Mouse (Mus musculus): ENCODE data around the gene Lsamp. TPM values are rescaled to one million over a fixed set of nuclear protein-coding genes. Genes with fewer than 3 reads are reported as not detected.

Gene Lsamp
- total RNA-seq (2012; rRNA removed), result not detected in 2 replicates

DNA sequence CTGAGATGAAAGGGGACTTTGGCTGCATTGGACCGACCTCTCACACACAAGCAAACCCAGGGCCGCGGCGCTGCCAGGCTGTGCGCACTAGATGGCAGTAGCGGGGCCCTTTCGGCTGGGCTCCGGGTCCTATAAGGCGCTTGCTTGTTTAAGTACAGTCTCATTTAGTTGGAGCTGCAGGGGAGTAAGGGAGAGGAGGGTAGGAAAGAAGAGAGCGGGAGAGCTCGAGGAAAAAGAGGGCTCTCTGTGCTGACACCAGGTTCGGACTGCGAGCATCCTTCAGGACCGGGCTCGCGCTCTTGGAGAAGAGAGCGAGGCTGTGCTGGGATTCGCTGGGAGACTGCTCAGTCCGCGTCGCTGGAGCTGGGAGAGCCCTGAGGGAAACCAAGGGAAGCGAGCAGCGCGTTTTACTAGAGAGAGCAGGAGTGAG, at the start of gene Lsamp:
TSS of gene Lsamp (plus strand) at position 157 of the 430 bp plus-strand sequence.
- no peak for TF ChIP-seq HCFC1 (IDR thresholded peaks at IDR 0.05; ENCODE audit: borderline replicate concordance, insufficient read depth, low read length)
- no peak for TF ChIP-seq MAFK (IDR thresholded peaks at IDR 0.05; ENCODE audit: insufficient read depth, low read depth, low read length)
- no peak for TF ChIP-seq ZNF384 (IDR thresholded peaks at IDR 0.05; ENCODE audit: low read depth, low read length)
- no peak for TF ChIP-seq CHD2 (IDR thresholded peaks at IDR 0.05; ENCODE audit: low read depth, low read length)
- TF ChIP-seq ZC3H11A (IDR thresholded peaks at IDR 0.05; ENCODE audit: borderline replicate concordance, low read depth, low read length), result no peak
- peak; percentile 63 for DNase-seq (ENCODE audit: low read depth, low spot score)
- H3K9ac ChIP-seq (ENCODE audit: insufficient read depth, low read depth, low read length, poor library complexity, severe bottlenecking), result 0 out of 2 replicates have a peak within 1 kb of the TSS, but pooled peaks have one; percentile 33
- H3K27ac ChIP-seq (ENCODE audit: insufficient read depth, low read depth, low read length, poor library complexity, severe bottlenecking), result no peak within 1 kb of the TSS
- no peaks in the 10 kb centered on the region for H3K36me3 ChIP-seq (ENCODE audit: control insufficient read depth, insufficient read depth, low read length, poor library complexity, severe bottlenecking)
- H3K4me3 ChIP-seq (ENCODE audit: insufficient read depth in 1 of 2, low read depth in 1 of 2, low read length in 2 of 2, poor library complexity in 1 of 2, severe bottlenecking in 1 of 2), result peak within 1 kb of the TSS; percentile 59 to 76
- no peaks in the 10 kb centered on the region for H3K9me3 ChIP-seq (ENCODE audit: control insufficient read depth, insufficient read depth, low read depth, low read length)
- in situ Hi-C loops (cut with MboI; ENCODE audit: low sequenced_read_pairs in 2 of 2, unreplicated experiment in 2 of 2), result no loop called here
- H3K4me1 ChIP-seq (ENCODE audit: control insufficient read depth in 2 of 2, insufficient read depth in 2 of 2, low read length in 2 of 2, poor library complexity in 1 of 2), result no peaks in the 10 kb centered on the region

DNA sequence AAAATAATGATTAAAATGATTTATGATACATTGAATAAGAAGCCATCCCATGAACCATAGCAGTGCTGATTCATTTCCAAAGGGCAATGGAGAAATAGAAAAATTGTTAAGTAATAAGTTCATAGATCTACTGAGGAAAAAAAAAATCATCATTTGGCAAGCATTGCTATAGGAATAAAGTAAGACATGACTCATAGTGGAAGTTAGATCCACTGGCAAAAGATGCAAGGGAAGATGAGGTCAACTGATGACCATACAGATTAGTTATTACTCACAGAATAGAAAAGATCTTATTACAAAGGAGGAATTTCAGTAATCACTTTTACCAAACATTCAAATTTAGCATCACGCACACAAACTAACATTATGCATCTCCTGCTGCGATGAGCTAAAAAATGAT, 26.5 kb upstream of the Lsamp start:
- in situ Hi-C loops (cut with MboI; ENCODE audit: low sequenced_read_pairs in 2 of 2, unreplicated experiment in 2 of 2), result no loop called here
- Histone ChIP-seq H3K9me3 (ENCODE audit: control insufficient read depth, insufficient read depth, low read depth, low read length) (no peaks in the 10 kb centered on the region), H3K36me3 (ENCODE audit: control insufficient read depth, insufficient read depth, low read length, poor library complexity, severe bottlenecking) (no peaks in the 10 kb centered on the region), H3K4me3 (ENCODE audit: insufficient read depth in 1 of 2, low read depth in 1 of 2, low read length in 2 of 2, poor library complexity in 1 of 2, severe bottlenecking in 1 of 2) (no peak overlapping the region), H3K4me1 (ENCODE audit: control insufficient read depth in 2 of 2, insufficient read depth in 2 of 2, low read length in 2 of 2, poor library complexity in 1 of 2) (no peaks in the 10 kb centered on the region), H3K9ac (ENCODE audit: insufficient read depth, low read depth, low read length, poor library complexity, severe bottlenecking) (no peak overlapping the region), H3K27ac (ENCODE audit: insufficient read depth, low read depth, low read length, poor library complexity, severe bottlenecking) (no peak overlapping the region)
- no peak for TF ChIP-seq CHD2 (IDR thresholded peaks at IDR 0.05; ENCODE audit: low read depth, low read length)
- no peak for TF ChIP-seq ZC3H11A (IDR thresholded peaks at IDR 0.05; ENCODE audit: borderline replicate concordance, low read depth, low read length)
- no peak for TF ChIP-seq MAFK (IDR thresholded peaks at IDR 0.05; ENCODE audit: insufficient read depth, low read depth, low read length)
- no peak for TF ChIP-seq HCFC1 (IDR thresholded peaks at IDR 0.05; ENCODE audit: borderline replicate concordance, insufficient read depth, low read length)
- TF ChIP-seq ZNF384 (IDR thresholded peaks at IDR 0.05; ENCODE audit: low read depth, low read length), result no peak
- DNase-seq (ENCODE audit: low read depth, low spot score), result no peak

- TF ChIP-seq CHD2 (IDR thresholded peaks at IDR 0.05; ENCODE audit: low read depth, low read length) (no peak), MAFK (IDR thresholded peaks at IDR 0.05; ENCODE audit: insufficient read depth, low read depth, low read length) (no peak), ZNF384 (IDR thresholded peaks at IDR 0.05; ENCODE audit: low read depth, low read length) (no peak), ZC3H11A (IDR thresholded peaks at IDR 0.05; ENCODE audit: borderline replicate concordance, low read depth, low read length) (no peak), HCFC1 (IDR thresholded peaks at IDR 0.05; ENCODE audit: borderline replicate concordance, insufficient read depth, low read length) (no peak)
- H3K4me3 ChIP-seq (ENCODE audit: insufficient read depth in 1 of 2, low read depth in 1 of 2, low read length in 2 of 2, poor library complexity in 1 of 2, severe bottlenecking in 1 of 2), result no peak overlapping the region
- in situ Hi-C loops (cut with MboI; ENCODE audit: low sequenced_read_pairs in 2 of 2, unreplicated experiment in 2 of 2), result no loop called here
Measured at GRCm38 (mm10) chr16:39972712-39973111, 11.4 kb upstream of the Lsamp start.

DNA sequence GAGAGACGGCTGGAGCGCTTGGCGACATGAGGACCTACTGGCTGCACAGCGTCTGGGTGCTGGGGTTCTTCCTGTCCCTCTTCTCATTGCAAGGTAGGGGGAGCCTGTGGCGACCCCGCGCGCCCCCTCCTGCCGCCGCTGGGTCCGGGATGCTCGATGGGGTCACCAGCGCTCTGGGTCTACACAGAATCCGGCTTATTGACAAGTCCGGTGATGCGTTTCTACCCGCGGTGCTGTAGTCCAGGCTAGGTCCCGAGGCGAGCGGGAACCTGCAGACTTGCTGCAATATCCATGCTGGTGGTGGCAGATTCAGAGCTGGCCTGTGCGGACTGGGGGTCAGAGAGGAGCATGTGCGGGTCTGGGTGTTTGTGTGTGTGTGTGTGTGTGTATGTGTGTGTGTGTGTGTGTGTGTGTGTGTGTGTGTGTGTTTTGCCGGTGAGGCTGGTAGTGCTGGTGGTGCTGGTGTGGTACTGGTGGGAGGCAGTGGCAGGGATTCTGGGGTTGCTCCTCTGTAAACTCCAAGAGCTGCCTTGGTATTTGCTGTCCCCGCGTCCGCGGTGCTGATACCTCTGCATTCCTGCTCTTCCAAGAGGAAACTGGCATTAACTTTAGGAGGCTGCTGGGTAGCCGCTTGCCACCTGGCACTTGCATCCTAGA, 602 bp downstream of the Lsamp start:
- no peaks in the 10 kb centered on the region for H3K4me1 ChIP-seq (ENCODE audit: control insufficient read depth in 2 of 2, insufficient read depth in 2 of 2, low read length in 2 of 2, poor library complexity in 1 of 2)
- in situ Hi-C loops (cut with MboI; ENCODE audit: low sequenced_read_pairs in 2 of 2, unreplicated experiment in 2 of 2), result no loop called here
- peak overlapping the region; percentile 59 to 76 for H3K4me3 ChIP-seq (ENCODE audit: insufficient read depth in 1 of 2, low read depth in 1 of 2, low read length in 2 of 2, poor library complexity in 1 of 2, severe bottlenecking in 1 of 2)
- TF ChIP-seq ZC3H11A (IDR thresholded peaks at IDR 0.05; ENCODE audit: borderline replicate concordance, low read depth, low read length), result no peak
- TF ChIP-seq MAFK (IDR thresholded peaks at IDR 0.05; ENCODE audit: insufficient read depth, low read depth, low read length), result no peak
- TF ChIP-seq CHD2 (IDR thresholded peaks at IDR 0.05; ENCODE audit: low read depth, low read length), result no peak
- TF ChIP-seq HCFC1 (IDR thresholded peaks at IDR 0.05; ENCODE audit: borderline replicate concordance, insufficient read depth, low read length), result no peak
- no peak for TF ChIP-seq ZNF384 (IDR thresholded peaks at IDR 0.05; ENCODE audit: low read depth, low read length)
- H3K27ac ChIP-seq (ENCODE audit: insufficient read depth, low read depth, low read length, poor library complexity, severe bottlenecking), result no peak overlapping the region
- no peaks in the 10 kb centered on the region for H3K36me3 ChIP-seq (ENCODE audit: control insufficient read depth, insufficient read depth, low read length, poor library complexity, severe bottlenecking)
- DNase-seq (ENCODE audit: low read depth, low spot score), result peak; percentile 34
- H3K9ac ChIP-seq (ENCODE audit: insufficient read depth, low read depth, low read length, poor library complexity, severe bottlenecking), result 0 out of 2 replicates have a peak overlapping the region, but pooled peaks have one; percentile 33
- no peaks in the 10 kb centered on the region for H3K9me3 ChIP-seq (ENCODE audit: control insufficient read depth, insufficient read depth, low read depth, low read length)

More at GRCm38 (mm10) chr16:39972712-39973111, 11.4 kb upstream of the Lsamp start:
- Histone ChIP-seq H3K4me1 (ENCODE audit: control insufficient read depth in 2 of 2, insufficient read depth in 2 of 2, low read length in 2 of 2, poor library complexity in 1 of 2) (no peaks in the 10 kb centered on the region), H3K9ac (ENCODE audit: insufficient read depth, low read depth, low read length, poor library complexity, severe bottlenecking) (no peak overlapping the region), H3K36me3 (ENCODE audit: control insufficient read depth, insufficient read depth, low read length, poor library complexity, severe bottlenecking) (no peaks in the 10 kb centered on the region), H3K9me3 (ENCODE audit: control insufficient read depth, insufficient read depth, low read depth, low read length) (no peaks in the 10 kb centered on the region), H3K27ac (ENCODE audit: insufficient read depth, low read depth, low read length, poor library complexity, severe bottlenecking) (no peak overlapping the region)
- no peak for DNase-seq (ENCODE audit: low read depth, low spot score)
